Mouse (Mus musculus): Measurements from ENCODE around the gene Gpc6.

GRCm38 (mm10) chr14:117945920-117946503 lies 1020.9 kb downstream of the Gpc6 start:
- no peak for TF ChIP-seq CTCF (IDR thresholded peaks at IDR 0.05)
- no peak for TF ChIP-seq EP300 (IDR thresholded peaks at IDR 0.05; ENCODE audit: insufficient read depth, low read depth, low read length)
- TF ChIP-seq POLR2A (IDR thresholded peaks at IDR 0.05; ENCODE audit: insufficient read depth, low read depth, low read length), result no peak
